Mouse (Mus musculus) heart, embryonic 11.5 days (tissue): ENCODE results near the gene Tomm20l. TPM values are rescaled to one million over a fixed set of nuclear protein-coding genes. Genes with fewer than 3 reads are reported as not detected.

Experiments used
- ATAC-seq: fragments of 200-750 bp; cut with Nextera tagmentation; replicated peaks from 2 replicates; pipeline ENCODE4 v1.8.0; 2017; ENCODE audit warnings: moderate library complexity; ENCODE audit not compliant: insufficient number of reproducible peaks, low FRiP score, low TSS enrichment
- H3K27ac ChIP-seq: fragments of 300-500 bp; sonication (generic); 2 replicates; pipeline ENCODE4 v1.5.1; 2014; ENCODE audit warnings: mild to moderate bottlenecking, low read depth, low read length
- H3K27me3 ChIP-seq: fragments of 300-500 bp; sonication (generic); 2 replicates; pipeline ENCODE4 v1.6.1; 2014; ENCODE audit warnings: mild to moderate bottlenecking, low read length, mixed read lengths; ENCODE audit not compliant: control insufficient read depth, insufficient read depth
- H3K36me3 ChIP-seq: fragments of 300-500 bp; sonication (generic); 2 replicates; pipeline ENCODE4 v1.6.1; 2014; ENCODE audit warnings: mild to moderate bottlenecking, low read length, moderate library complexity, mixed read lengths; ENCODE audit not compliant: control insufficient read depth, insufficient read depth
- H3K4me1 ChIP-seq: fragments of 300-500 bp; sonication (generic); 2 replicates; pipeline ENCODE4 v1.6.1; 2014; ENCODE audit warnings: low read length; ENCODE audit not compliant: control insufficient read depth, insufficient read depth
- H3K4me2 ChIP-seq: fragments of 300-500 bp; sonication (generic); 2 replicates; pipeline ENCODE4 v1.6.1; 2014; ENCODE audit warnings: mild to moderate bottlenecking, moderate library complexity
- H3K4me3 ChIP-seq: fragments of 300-500 bp; sonication (generic); 2 replicates; pipeline ENCODE4 v1.5.1; 2014; ENCODE audit warnings: low read depth, low read length
- H3K9ac ChIP-seq: fragments of 300-500 bp; sonication (generic); 2 replicates; pipeline ENCODE4 v1.6.1; 2014; ENCODE audit warnings: mild to moderate bottlenecking, low read depth, low read length, moderate library complexity
- H3K9me3 ChIP-seq: fragments of 300-500 bp; sonication (generic); replicated peaks from 2 replicates; pipeline ENCODE4 v1.6.1; 2016; ENCODE audit warnings: low read length; ENCODE audit not compliant: control insufficient read depth
- WGBS: fragments of 180-500 bp; shearing (Covaris S2); extraction: QIAGEN DNeasy Blood & Tissue Kit; methylation state at CpG from one replicate; pipeline ENCODE4 v1.1.7; 2014; ENCODE audit not compliant: insufficient replicate concordance; 5-methylcytosine and 5-hydroxymethylcytosine counted together
- polyA plus RNA-seq: library from polyadenylated mRNA; unstranded; fragments of >200 nt; fragmentation: Nextera tagmentation; extraction: Ambion mirVana; gene quantifications from 2 replicates; pipeline ENCODE4 v1.2.1, GENCODE M21; 2014

Gene Tomm20l
- polyA plus RNA-seq, 1 experiment from 2014 or later: 0.63 TPM

- no peak overlapping the region for H3K9ac ChIP-seq
- H3K27ac ChIP-seq: no peak overlapping the region
- no peak overlapping the region for H3K4me3 ChIP-seq
- no peak for ATAC-seq
- peaks cover 22% of the 10 kb centered on the region for H3K36me3 ChIP-seq
- no peaks in the 10 kb centered on the region for H3K27me3 ChIP-seq
- H3K9me3 ChIP-seq: no peaks in the 10 kb centered on the region
- H3K4me1 ChIP-seq: no peaks in the 10 kb centered on the region
- H3K4me2 ChIP-seq: no peak overlapping the region
- 81% methylated on average over 1 of the region's 1 CpGs for WGBS
Measured at GRCm38 (mm10) chr12:71169911-71170310, 58.7 kb downstream of the Tomm20l start.

Other genes starting within 250 kb of the Tomm20l start
- gene Actr10, start 173.6 kb upstream of the Tomm20l start, polyA plus RNA-seq: 201 and 216 TPM in 2 replicates
- 464 and 474 TPM in 2 replicates for gene Psma3, start 136.8 kb upstream of the Tomm20l start, polyA plus RNA-seq
- 27.1 and 28.8 TPM in 2 replicates for gene Arid4a, start 95.4 kb upstream of the Tomm20l start, polyA plus RNA-seq
- 107 and 118 TPM in 2 replicates for gene Timm9, start 25.3 kb downstream of the Tomm20l start, polyA plus RNA-seq
- gene 2700049A03Rik, start 25.4 kb downstream of the Tomm20l start, polyA plus RNA-seq: 10.2 and 15.4 TPM in 2 replicates
- gene Dact1, start 198.5 kb downstream of the Tomm20l start, polyA plus RNA-seq: 10.7 and 11.1 TPM in 2 replicates